Mouse (Mus musculus) urinary bladder, adult 18-20 months (tissue): ENCODE measurements around the gene Tmprss13.

Experiments
- DNase-seq, 2 experiments: peaks; one replicate each; pipeline ENCODE4 v3.0.0; 2022; ENCODE audit warnings: low spot score in 2 of 2, mixed read lengths in 2 of 2

The Tmprss13 gene

GRCm38 (mm10) chr9:45329577-45329976, 10.7 kb downstream of the Tmprss13 start:
- no peak for DNase-seq

- peak in 1 of 2 experiments; percentile 54 for DNase-seq
Measured at GRCm38 (mm10) chr9:45337406-45337805, 18.5 kb downstream of the Tmprss13 start.

- no peak for DNase-seq
Measured at GRCm38 (mm10) chr9:45343066-45343465, 24.2 kb downstream of the Tmprss13 start.

- no peak for DNase-seq
Measured at GRCm38 (mm10) chr9:45345516-45345915, 26.6 kb downstream of the Tmprss13 start.

GRCm38 (mm10) chr9:45346276-45346675, 27.4 kb downstream of the Tmprss13 start:
- DNase-seq: no peak

- no peak for DNase-seq
Measured at GRCm38 (mm10) chr9:45348560-45348959, 29.7 kb downstream of the Tmprss13 start.

GRCm38 (mm10) chr9:45349181-45349580, 30.3 kb downstream of the Tmprss13 start:
- DNase-seq: no peak

GRCm38 (mm10) chr9:45349851-45350250, 31.0 kb downstream of the Tmprss13 start:
- DNase-seq: no peak

- no peak for DNase-seq
Measured at GRCm38 (mm10) chr9:45355192-45355591, 36.3 kb downstream of the Tmprss13 start.

- DNase-seq: no peak
Measured at GRCm38 (mm10) chr9:45358356-45358755, 39.5 kb downstream of the Tmprss13 start.

- no peak for DNase-seq
Measured at GRCm38 (mm10) chr9:45362051-45362461, 43.2 kb downstream of the Tmprss13 start.

GRCm38 (mm10) chr9:45363639-45364214, 44.8 kb downstream of the Tmprss13 start:
- no peak for DNase-seq

- DNase-seq: no peak
Measured at GRCm38 (mm10) chr9:45367716-45368115, 48.8 kb downstream of the Tmprss13 start.

- DNase-seq: no peak
Measured at GRCm38 (mm10) chr9:45368341-45368901, 49.5 kb downstream of the Tmprss13 start.

GRCm38 (mm10) chr9:45370117-45370561, 51.2 kb downstream of the Tmprss13 start, which contains the start of gene Fxyd6:
Fxyd6 (plus strand) TSS chr9:45370185.
- DNase-seq: peak; percentile 33 to 54

- DNase-seq: no peak
Measured at GRCm38 (mm10) chr9:45370616-45371336, 51.9 kb downstream of the Tmprss13 start.

- no peak for DNase-seq
Measured at GRCm38 (mm10) chr9:45371337-45371707, 52.4 kb downstream of the Tmprss13 start.

GRCm38 (mm10) chr9:45373896-45374295, 55.0 kb downstream of the Tmprss13 start:
- DNase-seq: no peak

GRCm38 (mm10) chr9:45374988-45375502, 56.1 kb downstream of the Tmprss13 start:
- no peak for DNase-seq

- DNase-seq: no peak
Measured at GRCm38 (mm10) chr9:45376427-45376826, 57.5 kb downstream of the Tmprss13 start.

GRCm38 (mm10) chr9:45376883-45377282, 58.0 kb downstream of the Tmprss13 start:
- DNase-seq: no peak

GRCm38 (mm10) chr9:45380411-45381251, 61.7 kb downstream of the Tmprss13 start:
- no peak for DNase-seq
